Mouse (Mus musculus): ENCODE measurements around the gene Rasgef1c. TPM values are rescaled to one million over a fixed set of nuclear protein-coding genes. Genes with fewer than 3 reads are reported as not detected.

The Rasgef1c gene
- polyA plus RNA-seq, 1 experiment from 2014 or later, result not detected

- Histone ChIP-seq H3K4me1 (ENCODE audit: control insufficient read depth, low read depth, low read length) (peaks cover 15% of the 10 kb centered on the region), H3K9me3 (replicated peaks; ENCODE audit: control insufficient read depth, low read length) (no peaks in the 10 kb centered on the region), H3K27me3 (ENCODE audit: control insufficient read depth, insufficient read depth, low read depth, low read length) (peaks cover 4% of the 10 kb centered on the region; the same call in 1 of the 2 replicates), H3K27ac (ENCODE audit: low read length) (no peak overlapping the region), H3K36me3 (ENCODE audit: control insufficient read depth, insufficient read depth) (no peaks in the 10 kb centered on the region), H3K4me3 (ENCODE audit: low read depth, low read length) (no peak overlapping the region), H3K9ac (ENCODE audit: low read depth, low read length) (no peak overlapping the region), H3K4me2 (ENCODE audit: low read depth, low read length) (no peak overlapping the region)
- ATAC-seq (ENCODE audit: low read depth), result no peak
- WGBS (ENCODE audit: insufficient replicate concordance), result 58% methylated on average over 3 of the region's 3 CpGs
Measured at GRCm38 (mm10) chr11:50022085-50022484, 120.5 kb downstream of the Rasgef1c start.

GRCm38 (mm10) chr11:50024445-50024832 lies 122.8 kb downstream of the Rasgef1c start:
- Histone ChIP-seq H3K4me1 (ENCODE audit: control insufficient read depth, low read depth, low read length) (peaks cover 15% of the 10 kb centered on the region), H3K4me2 (ENCODE audit: low read depth, low read length) (peak overlapping the region; percentile 98), H3K9ac (ENCODE audit: low read depth, low read length) (no peak overlapping the region; the same call in 1 of the 2 replicates), H3K27me3 (ENCODE audit: control insufficient read depth, insufficient read depth, low read depth, low read length) (peaks cover 4% of the 10 kb centered on the region; the same call in 1 of the 2 replicates), H3K4me3 (ENCODE audit: low read depth, low read length) (peak overlapping the region; percentile 78), H3K9me3 (replicated peaks; ENCODE audit: control insufficient read depth, low read length) (no peaks in the 10 kb centered on the region), H3K27ac (ENCODE audit: low read length) (no peak overlapping the region), H3K36me3 (ENCODE audit: control insufficient read depth, insufficient read depth) (no peaks in the 10 kb centered on the region)
- no peak for ATAC-seq (ENCODE audit: low read depth)
- 37% methylated on average over 6 of the region's 6 CpGs for WGBS (ENCODE audit: insufficient replicate concordance)

GRCm38 (mm10) chr11:50024833-50025720 lies 123.4 kb downstream of the Rasgef1c start, which contains the start of gene Rnf130:
Gene Rnf130, plus strand, starts transcription at chr11:50025346.
- H3K9me3 ChIP-seq (replicated peaks; ENCODE audit: control insufficient read depth, low read length), result no peaks in the 10 kb centered on the region
- peaks cover 4% of the 10 kb centered on the region; the same call in 1 of the 2 replicates for H3K27me3 ChIP-seq (ENCODE audit: control insufficient read depth, insufficient read depth, low read depth, low read length)
- peak within 1 kb of the TSS; percentile 78 for H3K4me3 ChIP-seq (ENCODE audit: low read depth, low read length)
- peak within 1 kb of the TSS; percentile 98 for H3K4me2 ChIP-seq (ENCODE audit: low read depth, low read length)
- H3K27ac ChIP-seq (ENCODE audit: low read length), result peak within 1 kb of the TSS; percentile 68
- peaks cover 15% of the 10 kb centered on the region for H3K4me1 ChIP-seq (ENCODE audit: control insufficient read depth, low read depth, low read length)
- ATAC-seq (ENCODE audit: low read depth), result peak; percentile 95
- under 1% methylated on average over 108 of the region's 129 CpGs for WGBS (ENCODE audit: insufficient replicate concordance)
- H3K36me3 ChIP-seq (ENCODE audit: control insufficient read depth, insufficient read depth), result no peaks in the 10 kb centered on the region
- peak within 1 kb of the TSS; percentile 82 for H3K9ac ChIP-seq (ENCODE audit: low read depth, low read length)

- Histone ChIP-seq H3K4me2 (ENCODE audit: low read depth, low read length) (peak overlapping the region; percentile 98), H3K27me3 (ENCODE audit: control insufficient read depth, insufficient read depth, low read depth, low read length) (peaks cover 4% of the 10 kb centered on the region; the same call in 1 of the 2 replicates), H3K27ac (ENCODE audit: low read length) (peak overlapping the region; percentile 55), H3K4me3 (ENCODE audit: low read depth, low read length) (peak overlapping the region; percentile 78), H3K9me3 (replicated peaks; ENCODE audit: control insufficient read depth, low read length) (no peaks in the 10 kb centered on the region), H3K4me1 (ENCODE audit: control insufficient read depth, low read depth, low read length) (peaks cover 15% of the 10 kb centered on the region), H3K36me3 (ENCODE audit: control insufficient read depth, insufficient read depth) (no peaks in the 10 kb centered on the region), H3K9ac (ENCODE audit: low read depth, low read length) (peak overlapping the region; percentile 82)
- no peak for ATAC-seq (ENCODE audit: low read depth)
- WGBS (ENCODE audit: insufficient replicate concordance), result 5% methylated on average over 24 of the region's 24 CpGs
Measured at GRCm38 (mm10) chr11:50025721-50026520, 124.3 kb downstream of the Rasgef1c start.

DNA sequence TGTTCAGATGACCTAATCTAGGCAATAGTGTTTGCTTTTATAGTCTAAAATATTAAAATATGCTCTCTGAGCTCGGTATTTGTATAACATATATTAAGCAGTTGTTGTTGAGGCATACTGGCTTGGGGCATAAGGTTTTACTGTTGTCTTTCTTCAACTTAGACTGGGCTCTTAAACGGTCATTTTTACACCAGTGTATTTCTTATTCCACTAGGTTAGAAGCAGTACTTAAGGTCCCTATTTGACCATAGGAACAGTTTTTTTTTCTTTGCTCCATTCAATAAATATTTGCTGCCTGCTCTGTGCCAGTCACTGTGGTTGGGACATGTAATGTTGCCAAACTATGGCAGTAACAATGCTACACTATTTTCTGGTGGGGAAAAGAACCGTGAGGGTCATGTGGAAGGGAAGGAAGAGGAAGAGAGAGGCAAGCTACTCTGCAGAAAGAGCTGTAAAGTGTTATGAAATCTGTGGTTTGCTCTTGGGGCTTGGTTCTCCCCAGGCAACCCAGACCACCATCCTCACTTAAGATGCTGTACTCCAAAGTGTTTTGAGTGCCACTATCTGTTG lies 125.0 kb downstream of the Rasgef1c start:
- 10% methylated on average over 3 of the region's 3 CpGs for WGBS (ENCODE audit: insufficient replicate concordance)

DNA sequence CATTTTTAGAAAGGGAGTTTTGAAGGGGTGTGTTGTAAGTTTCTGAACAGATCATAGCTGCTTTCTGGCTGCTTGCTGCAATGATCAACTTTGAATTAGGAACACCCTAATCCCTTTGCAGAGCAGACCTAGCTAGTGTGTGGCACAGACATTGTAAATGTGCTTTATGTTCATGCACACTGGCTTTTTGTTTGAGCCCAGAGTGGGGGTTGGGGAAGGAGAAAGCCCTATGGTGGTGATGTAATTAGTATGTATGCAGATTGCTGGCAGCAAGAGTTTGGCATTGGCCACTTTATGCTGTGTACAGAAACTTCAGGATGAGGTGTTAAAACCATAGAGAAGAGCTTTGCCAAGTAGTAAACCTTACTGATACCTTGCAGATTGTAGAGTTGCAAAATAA lies 126.8 kb downstream of the Rasgef1c start:
- no peak overlapping the region for H3K9ac ChIP-seq (ENCODE audit: low read depth, low read length)
- ATAC-seq (ENCODE audit: low read depth), result no peak
- H3K9me3 ChIP-seq (replicated peaks; ENCODE audit: control insufficient read depth, low read length), result no peaks in the 10 kb centered on the region
- H3K27ac ChIP-seq (ENCODE audit: low read length), result no peak overlapping the region
- no peak overlapping the region for H3K4me2 ChIP-seq (ENCODE audit: low read depth, low read length)
- H3K27me3 ChIP-seq (ENCODE audit: control insufficient read depth, insufficient read depth, low read depth, low read length), result peaks cover 4% of the 10 kb centered on the region; the same call in 1 of the 2 replicates
- no peak overlapping the region for H3K4me3 ChIP-seq (ENCODE audit: low read depth, low read length)
- H3K4me1 ChIP-seq (ENCODE audit: control insufficient read depth, low read depth, low read length), result peaks cover 19% of the 10 kb centered on the region
- H3K36me3 ChIP-seq (ENCODE audit: control insufficient read depth, insufficient read depth), result no peaks in the 10 kb centered on the region

More for the DNA sequence above, 125.0 kb downstream of the Rasgef1c start:
- H3K4me3 ChIP-seq (ENCODE audit: low read depth, low read length), result peak overlapping the region; percentile 78
- peak overlapping the region; percentile 82 for H3K9ac ChIP-seq (ENCODE audit: low read depth, low read length)
- peaks cover 4% of the 10 kb centered on the region; the same call in 1 of the 2 replicates for H3K27me3 ChIP-seq (ENCODE audit: control insufficient read depth, insufficient read depth, low read depth, low read length)
- peak overlapping the region; percentile 98 for H3K4me2 ChIP-seq (ENCODE audit: low read depth, low read length)
- H3K27ac ChIP-seq (ENCODE audit: low read length), result peak overlapping the region; percentile 29; the same call in 1 of the 2 replicates
- no peaks in the 10 kb centered on the region for H3K9me3 ChIP-seq (replicated peaks; ENCODE audit: control insufficient read depth, low read length)
- no peaks in the 10 kb centered on the region for H3K36me3 ChIP-seq (ENCODE audit: control insufficient read depth, insufficient read depth)
- peaks cover 19% of the 10 kb centered on the region for H3K4me1 ChIP-seq (ENCODE audit: control insufficient read depth, low read depth, low read length)
- ATAC-seq (ENCODE audit: low read depth), result no peak

Small RNA genes lying within 50 kb of the gene (microRNA-seq; reads per million reads assigned to microRNA genes)
- gene Gm23492, result not detected

Other genes with a start within 250 kb of the Rasgef1c start
- gene Scgb3a1, start 238.2 kb upstream of the Rasgef1c start, polyA plus RNA-seq (2015; fragmentation: Nextera tagmentation; extraction: Ambion mirVana), result not detected in 2 replicates
- 14.2 and 15.4 TPM in 2 replicates for gene Cnot6, start 189.1 kb upstream of the Rasgef1c start, polyA plus RNA-seq (2015; fragmentation: Nextera tagmentation; extraction: Ambion mirVana)
- gene Gfpt2, start 107.7 kb upstream of the Rasgef1c start, polyA plus RNA-seq (2015; fragmentation: Nextera tagmentation; extraction: Ambion mirVana), result 0.80 and 0.86 TPM in 2 replicates
- 15.1 and 16.0 TPM in 2 replicates for gene Mapk9, start 55.1 kb upstream of the Rasgef1c start, polyA plus RNA-seq (2015; fragmentation: Nextera tagmentation; extraction: Ambion mirVana)
- 21.3 and 21.9 TPM in 2 replicates for gene Rnf130, start 123.5 kb downstream of the Rasgef1c start, polyA plus RNA-seq (2015; fragmentation: Nextera tagmentation; extraction: Ambion mirVana)
- 12.9 and 13.1 TPM in 2 replicates for gene Tbc1d9b, start 229.6 kb downstream of the Rasgef1c start, polyA plus RNA-seq (2015; fragmentation: Nextera tagmentation; extraction: Ambion mirVana)